Mouse (Mus musculus) bone marrow, adult 2 months (tissue): ENCODE measurements at regions not wholly inside any gene's neighbourhood (a gene's known extent, or its start where the extent isn't known, plus 50 kb on each side); places are given as distances from the start of the nearest gene placed in this dataset.
A peak's percentile ranks its signal among the peaks of the same experiment; 100 is the strongest.

ENCODE experiments used
- H3K27ac ChIP-seq: fragments of 200-500 bp; 2 replicates; pipeline ENCODE4 v1.5.1; 2012; ENCODE audit warnings: low read depth, mild to moderate bottlenecking, control low read depth, inconsistent platforms, low read length; ENCODE audit not compliant: control insufficient read depth, poor library complexity, insufficient read depth
- H3K4me1 ChIP-seq: fragments of 200-500 bp; 2 replicates; pipeline ENCODE4 v1.6.1; 2011; ENCODE audit warnings: low read length; ENCODE audit not compliant: control insufficient read depth, insufficient read depth
- H3K4me3 ChIP-seq: fragments of 200-500 bp; replicated peaks from 2 replicates; pipeline ENCODE3; 2011; ENCODE audit warnings: mild to moderate bottlenecking, low read depth, low read length, control low read depth; ENCODE audit not compliant: control insufficient read depth
- CTCF ChIP-seq: fragments of 200-500 bp; IDR thresholded peaks from 2 replicates; pipeline ENCODE4 v1.5.1; 2011; ENCODE audit warnings: low read length, control low read depth; ENCODE audit not compliant: control insufficient read depth, insufficient read depth
- POLR2A ChIP-seq: fragments of 200-500 bp; IDR thresholded peaks from 2 replicates; pipeline ENCODE4 v1.6.1; 2011; ENCODE audit warnings: low read depth, mild to moderate bottlenecking, control low read depth, low read length, borderline replicate concordance; ENCODE audit not compliant: control insufficient read depth
- WGBS: fragments of 180-500 bp; shearing (Covaris S2); methylation state at CpG from one replicate; pipeline ENCODE4 v1.1.7; 2018; 5-methylcytosine and 5-hydroxymethylcytosine counted together

DNA sequence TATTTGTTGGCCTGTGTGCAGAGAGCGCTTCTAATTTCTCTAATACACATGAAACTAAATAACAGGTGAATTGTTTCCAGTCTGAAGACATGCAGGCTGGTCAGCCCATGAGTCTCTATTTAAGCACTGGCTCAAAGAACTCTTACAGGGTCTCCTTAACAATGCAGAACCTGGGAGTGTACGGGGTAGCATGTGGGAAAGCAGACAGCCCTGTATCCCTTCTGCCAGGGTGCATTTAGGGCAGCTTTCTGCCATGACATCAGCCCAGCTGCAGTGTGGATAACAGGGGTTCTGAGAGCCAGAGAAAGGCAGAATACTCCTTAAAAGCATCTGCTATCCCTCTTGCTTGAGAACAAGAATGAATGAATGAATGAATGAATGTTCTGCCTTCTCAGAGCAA lies 164.7 kb downstream of the Grb14 start:
- Histone ChIP-seq H3K27ac (no peak overlapping the region), H3K4me3 (no peak overlapping the region), H3K4me1 (no peaks in the 10 kb centered on the region)
- TF ChIP-seq CTCF: no peak
- TF ChIP-seq POLR2A: no peak
- WGBS: 83% methylated on average over 2 of the region's 2 CpGs

DNA sequence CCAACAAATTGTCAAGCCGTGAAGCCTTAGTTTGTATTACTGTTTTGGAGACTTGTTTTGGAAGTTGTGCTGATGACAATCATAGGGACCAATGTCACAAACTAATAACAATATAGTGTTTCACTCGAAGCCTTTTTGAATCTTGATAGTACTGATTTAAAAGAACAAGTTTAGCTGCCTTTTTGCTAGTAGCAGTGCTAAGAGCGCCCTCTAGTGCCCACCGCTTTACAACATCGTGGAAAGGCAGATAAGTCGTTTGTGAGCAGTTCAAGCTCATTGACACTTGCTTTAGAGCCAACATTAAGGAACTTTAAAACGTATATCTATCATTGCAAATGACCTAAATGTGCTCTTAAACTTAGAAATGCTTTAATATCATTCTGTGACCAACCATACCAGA lies 170.9 kb downstream of the Grb14 start:
- no peak overlapping the region for H3K27ac ChIP-seq
- H3K4me3 ChIP-seq: no peak overlapping the region
- TF ChIP-seq POLR2A (no peak), CTCF (peak; percentile 35; the same call in 1 of the 2 replicates)
- H3K4me1 ChIP-seq: no peaks in the 10 kb centered on the region
- WGBS: 13% methylated on average over 7 of the region's 7 CpGs

DNA sequence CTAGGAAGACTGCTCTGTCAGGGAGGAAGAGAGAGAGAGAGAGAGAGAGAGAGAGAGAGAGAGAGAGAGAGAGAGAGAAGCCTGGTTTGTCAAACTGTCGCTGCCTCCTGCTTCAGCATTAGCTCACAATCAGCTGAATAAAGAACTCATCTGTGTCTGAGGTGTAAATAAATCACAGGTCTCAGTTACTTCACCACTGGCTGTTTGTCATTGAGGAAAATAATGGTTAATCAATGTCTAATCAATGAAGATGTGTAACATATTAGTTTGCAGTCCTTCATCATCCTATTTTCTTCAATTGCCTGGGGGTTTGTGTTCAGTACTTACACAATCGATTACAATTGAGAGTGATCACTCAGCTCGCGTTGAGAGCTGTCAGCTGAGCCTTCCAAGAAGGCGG lies 171.9 kb downstream of the Grb14 start:
- TF ChIP-seq CTCF (no peak), POLR2A (no peak)
- H3K4me1 ChIP-seq: no peaks in the 10 kb centered on the region
- H3K27ac ChIP-seq: no peak overlapping the region
- no peak overlapping the region for H3K4me3 ChIP-seq
- 76% methylated on average over 5 of the region's 5 CpGs for WGBS

DNA sequence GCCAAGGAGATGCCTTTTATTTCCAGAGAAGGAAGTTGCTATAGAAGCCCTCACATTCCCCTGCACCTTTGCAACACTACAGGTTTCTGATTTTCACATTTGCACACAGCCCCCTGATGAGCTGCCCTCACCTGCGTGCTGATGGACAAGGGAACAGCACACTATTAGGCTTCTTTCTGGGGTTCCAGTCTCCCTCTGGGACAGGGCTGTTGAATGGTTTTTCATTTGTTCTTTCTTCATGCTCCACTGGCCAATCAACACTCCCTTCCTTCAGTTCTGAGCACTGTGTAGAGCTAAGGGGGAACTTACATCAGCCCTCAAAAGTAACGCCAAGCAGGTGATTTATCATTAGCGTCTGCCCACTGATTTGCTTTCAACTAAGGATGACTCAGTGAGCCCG lies 173.7 kb downstream of the Grb14 start:
- Histone ChIP-seq H3K4me1 (no peaks in the 10 kb centered on the region), H3K27ac (no peak overlapping the region), H3K4me3 (no peak overlapping the region)
- TF ChIP-seq CTCF: no peak
- TF ChIP-seq POLR2A: no peak
- 62% methylated on average over 4 of the region's 4 CpGs for WGBS

DNA sequence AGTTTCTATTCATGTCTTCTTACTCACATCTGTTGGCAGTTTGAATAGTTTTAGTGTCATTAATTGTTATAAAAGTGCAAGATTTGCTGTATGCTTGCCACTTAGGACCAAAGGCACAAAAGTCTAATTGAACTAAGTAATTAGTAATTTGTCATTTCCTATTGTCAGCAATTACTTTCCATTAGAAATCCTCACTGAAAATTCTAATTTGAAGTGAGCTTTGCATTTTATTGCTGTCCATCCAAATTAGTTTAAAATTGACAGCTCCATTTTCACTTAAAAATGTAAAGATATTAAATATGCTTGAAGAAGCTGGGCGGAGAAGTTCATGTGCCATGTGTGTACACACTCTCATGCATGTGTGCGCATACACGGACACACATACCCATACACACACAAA lies 174.1 kb downstream of the Grb14 start:
- no peak overlapping the region for H3K4me3 ChIP-seq
- TF ChIP-seq CTCF: no peak
- no peak for TF ChIP-seq POLR2A
- WGBS: 87% methylated on average over 3 of the region's 3 CpGs

DNA sequence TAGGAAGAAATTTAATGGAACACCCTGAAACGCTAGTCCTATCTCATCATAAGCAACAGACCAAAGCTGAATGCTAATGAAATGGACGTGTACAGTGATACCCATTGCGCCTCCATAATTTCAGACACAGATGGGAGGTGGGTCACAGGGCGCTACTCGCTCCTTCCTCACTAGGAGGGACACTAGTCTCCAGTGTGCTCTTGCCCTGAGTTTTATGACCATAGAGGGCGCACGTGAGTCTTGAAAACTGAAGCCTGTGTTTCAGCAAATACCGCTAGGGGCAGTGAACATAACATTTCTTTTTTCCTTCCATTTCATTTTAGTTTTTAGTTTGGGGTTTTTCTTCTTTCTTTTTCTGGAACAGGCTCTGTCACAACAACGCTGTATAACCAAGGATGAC lies 200.3 kb downstream of the Grb14 start:
- Histone ChIP-seq H3K4me3 (no peak overlapping the region), H3K4me1 (no peaks in the 10 kb centered on the region), H3K27ac (no peak overlapping the region)
- 80% methylated on average over 9 of the region's 9 CpGs for WGBS
- TF ChIP-seq CTCF: no peak
- TF ChIP-seq POLR2A: no peak

More for the DNA sequence above, 174.1 kb downstream of the Grb14 start:
- Histone ChIP-seq H3K27ac (no peak overlapping the region), H3K4me1 (no peaks in the 10 kb centered on the region)

DNA sequence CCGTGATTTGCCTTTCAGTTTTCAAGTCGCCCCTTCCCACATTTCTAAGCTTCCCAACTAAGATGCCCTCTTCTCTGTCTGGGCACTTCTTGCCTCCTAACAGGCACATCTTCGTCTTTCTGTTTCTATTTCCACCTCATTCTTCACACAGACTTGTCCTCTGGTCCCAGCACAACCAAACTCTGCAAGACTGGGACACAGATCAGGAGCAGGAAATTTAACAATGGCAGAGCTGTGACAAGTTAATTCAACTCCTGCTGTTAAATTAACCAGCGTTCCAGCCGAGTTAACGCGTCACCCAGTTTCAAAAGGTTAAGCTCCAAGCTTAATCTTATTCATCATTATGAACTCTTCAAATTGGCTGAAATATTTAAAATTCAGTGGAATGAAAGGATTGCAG lies 200.9 kb downstream of the Grb14 start:
- 79% methylated on average over 7 of the region's 7 CpGs for WGBS
- Histone ChIP-seq H3K4me1 (no peaks in the 10 kb centered on the region), H3K27ac (no peak overlapping the region), H3K4me3 (no peak overlapping the region)
- TF ChIP-seq CTCF (no peak), POLR2A (no peak)

DNA sequence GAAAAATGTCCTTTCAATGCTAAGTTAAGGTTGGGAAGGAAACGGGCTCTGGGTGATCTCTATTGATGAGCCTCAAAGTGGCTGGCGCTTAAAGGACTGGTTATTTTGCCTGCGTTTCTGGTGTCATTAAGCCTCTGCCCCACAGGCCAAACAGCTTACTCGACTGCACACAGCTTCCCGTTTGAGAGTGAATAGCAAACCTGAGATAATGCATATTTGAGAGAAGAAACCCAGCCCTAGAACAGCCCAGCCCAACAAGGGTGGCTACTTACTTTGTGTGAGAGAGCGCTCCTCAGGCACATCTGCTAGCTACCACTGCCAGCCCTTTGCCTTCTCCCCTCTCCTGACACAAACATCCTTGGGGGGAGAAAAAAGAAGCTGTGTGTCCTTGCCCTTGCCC lies 201.7 kb downstream of the Grb14 start:
- WGBS: 62% methylated on average over 6 of the region's 6 CpGs
- Histone ChIP-seq H3K4me1 (no peaks in the 10 kb centered on the region), H3K4me3 (no peak overlapping the region), H3K27ac (no peak overlapping the region)
- no peak for TF ChIP-seq POLR2A

DNA sequence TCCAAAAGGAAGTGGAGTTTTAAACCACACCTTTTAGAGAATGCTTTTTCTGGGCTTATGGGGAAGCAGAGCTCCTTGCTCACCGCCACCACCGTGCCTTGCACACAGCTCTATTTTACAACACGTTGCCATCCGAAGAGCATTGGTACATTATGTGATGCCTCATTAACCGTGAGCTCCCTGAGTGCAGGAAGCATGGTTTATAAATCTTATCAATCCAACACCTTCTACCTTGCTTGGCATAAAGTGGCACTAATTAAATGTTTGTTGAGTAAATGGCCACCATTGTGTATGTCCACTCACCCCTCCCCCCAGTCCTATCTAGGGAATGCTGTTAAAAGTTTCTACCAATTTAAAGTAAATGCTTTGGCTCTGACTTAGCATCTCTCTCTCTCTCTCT lies 206.6 kb downstream of the Grb14 start:
- 77% methylated on average over 5 of the region's 5 CpGs for WGBS
- Histone ChIP-seq H3K27ac (no peak overlapping the region), H3K4me1 (no peaks in the 10 kb centered on the region; the same call in 1 of the 2 replicates), H3K4me3 (no peak overlapping the region)
- no peak for TF ChIP-seq CTCF
- TF ChIP-seq POLR2A: no peak
